Mouse (Mus musculus) hematopoietic stem cell, adult 5-6 weeks (primary cell): Measurements from ENCODE around the gene Rasgef1a. TPM values are rescaled to one million over a fixed set of nuclear protein-coding genes. Genes with fewer than 3 reads are reported as not detected.

Experiments used
- total RNA-seq: library from RNA; stranded (forward); fragments of 172-1452, 232-1000 nt; gene quantifications from 2 replicates; pipeline ENCODE4 v1.2.3, GENCODE M21; 2017

Gene Rasgef1a
- total RNA-seq, 1 experiment from 2014 or later = not detected

Other genes starting within 250 kb of the Rasgef1a start
- 34.3 and 37.5 TPM in 2 replicates for gene Zfp637, start 170.3 kb upstream of the Rasgef1a start, total RNA-seq
- 3.8 and 7.9 TPM in 2 replicates for gene Zfp239, start 149.3 kb upstream of the Rasgef1a start, total RNA-seq
- 1,188 and 1,536 TPM in 2 replicates for gene Hnrnpf, start 111.1 kb upstream of the Rasgef1a start, total RNA-seq
- 0.15 TPM in 1 of 2 replicates, not detected in the other for gene Fxyd4, start 73.7 kb upstream of the Rasgef1a start, total RNA-seq
- gene Csgalnact2, start 127.7 kb downstream of the Rasgef1a start, total RNA-seq = 77.9 and 79.5 TPM in 2 replicates
- not detected in 2 replicates for gene Ret, start 186.3 kb downstream of the Rasgef1a start, total RNA-seq